Mouse (Mus musculus) hindbrain, embryonic 16.5 days (tissue): ENCODE measurements around the gene Fam71a. TPM values are rescaled to one million over a fixed set of nuclear protein-coding genes. Genes with fewer than 3 reads are reported as not detected.

Experiments
- ATAC-seq: fragments of 200-750 bp; cut with Nextera tagmentation; 2 replicates; pipeline ENCODE4 v1.8.0; 2017; ENCODE audit warnings: moderate TSS enrichment, moderate library complexity
- H3K27ac ChIP-seq: fragments of 300-500 bp; sonication (generic); 2 replicates; pipeline ENCODE4 v1.5.1; 2014; ENCODE audit warnings: low read depth, mild to moderate bottlenecking, control low read depth, low read length, moderate library complexity
- H3K27me3 ChIP-seq: fragments of 300-500 bp; sonication (generic); replicated peaks from 2 replicates; pipeline ENCODE4 v1.6.1; 2014; ENCODE audit warnings: low read length; ENCODE audit not compliant: control insufficient read depth, insufficient read depth
- H3K36me3 ChIP-seq: fragments of 300-500 bp; sonication (generic); 2 replicates; pipeline ENCODE4 v1.6.1; 2014; ENCODE audit warnings: mild to moderate bottlenecking, low read length, moderate library complexity, mixed read lengths; ENCODE audit not compliant: control insufficient read depth, insufficient read depth
- H3K4me1 ChIP-seq: fragments of 300-500 bp; sonication (generic); 2 replicates; pipeline ENCODE4 v1.6.1; 2014; ENCODE audit warnings: low read depth, low read length; ENCODE audit not compliant: control insufficient read depth, insufficient read depth
- H3K4me2 ChIP-seq: fragments of 300-500 bp; sonication (generic); 2 replicates; pipeline ENCODE4 v1.6.1; 2014; ENCODE audit warnings: mild to moderate bottlenecking, low read length, control low read depth, moderate library complexity
- H3K4me3 ChIP-seq: fragments of 300-500 bp; sonication (generic); 2 replicates; pipeline ENCODE4 v1.5.1; 2014; ENCODE audit warnings: mild to moderate bottlenecking, low read length, control low read depth, moderate library complexity
- H3K9ac ChIP-seq: fragments of 300-500 bp; sonication (generic); 2 replicates; pipeline ENCODE4 v1.6.1; 2014; ENCODE audit warnings: low read depth, mild to moderate bottlenecking, control low read depth, low read length, moderate library complexity
- H3K9me3 ChIP-seq: fragments of 300-500 bp; sonication (generic); 2 replicates; pipeline ENCODE4 v1.6.1; 2014; ENCODE audit warnings: mild to moderate bottlenecking, low read length, moderate library complexity; ENCODE audit not compliant: control insufficient read depth
- WGBS: fragments of 180-500 bp; shearing (Covaris S2); extraction: QIAGEN DNeasy Blood & Tissue Kit; methylation state at CpG from one replicate; pipeline ENCODE4 v1.1.7; 2014; 5-methylcytosine and 5-hydroxymethylcytosine counted together
- polyA plus RNA-seq: library from polyadenylated mRNA; unstranded; fragments of >200 nt; fragmentation: Nextera tagmentation; extraction: Ambion mirVana; gene quantifications from 2 replicates; pipeline ENCODE4 v1.2.1, GENCODE M21; 2015

The Fam71a gene
- polyA plus RNA-seq, 1 experiment from 2014 or later, result not detected

DNA sequence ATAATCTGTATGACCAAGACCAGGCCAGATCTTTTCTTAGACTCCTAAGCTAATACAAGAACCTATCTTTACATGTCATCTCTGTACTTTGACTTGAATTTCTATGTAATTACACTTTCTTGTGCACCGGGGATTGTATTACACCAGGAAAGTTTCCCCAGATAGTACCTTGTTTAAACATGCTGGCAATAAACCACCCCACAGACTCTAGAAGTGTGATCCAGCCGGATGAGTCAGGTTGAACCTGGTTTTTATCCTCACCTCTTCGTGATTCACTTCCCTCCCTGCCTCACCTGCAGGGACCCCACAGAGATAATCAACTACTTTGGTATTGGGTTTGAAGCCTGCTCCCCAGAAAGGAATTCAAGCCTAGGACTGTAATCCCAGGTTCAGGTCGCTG lies 29.2 kb downstream of the Fam71a start:
- Histone ChIP-seq H3K9me3 (peaks cover under 1% of the 10 kb centered on the region), H3K4me2 (no peak overlapping the region), H3K9ac (no peak overlapping the region), H3K4me3 (no peak overlapping the region), H3K27ac (no peak overlapping the region), H3K36me3 (no peaks in the 10 kb centered on the region), H3K4me1 (no peaks in the 10 kb centered on the region), H3K27me3 (no peaks in the 10 kb centered on the region)
- ATAC-seq, result no peak
- 50% methylated on average over 4 of the region's 4 CpGs for WGBS

- H3K4me2 ChIP-seq, result no peak overlapping the region
- H3K27me3 ChIP-seq, result no peaks in the 10 kb centered on the region
- H3K27ac ChIP-seq, result no peak overlapping the region
- no peak for ATAC-seq
- WGBS, result 71% methylated on average over 5 of the region's 5 CpGs
- no peak overlapping the region for H3K4me3 ChIP-seq
- H3K9ac ChIP-seq, result no peak overlapping the region
- H3K36me3 ChIP-seq, result no peaks in the 10 kb centered on the region
- no peaks in the 10 kb centered on the region for H3K4me1 ChIP-seq
- H3K9me3 ChIP-seq, result peaks cover 9% of the 10 kb centered on the region
Measured at GRCm38 (mm10) chr1:191132934-191133333, 31.7 kb downstream of the Fam71a start.

- H3K9me3 ChIP-seq, result peaks cover 9% of the 10 kb centered on the region
- no peaks in the 10 kb centered on the region for H3K36me3 ChIP-seq
- 81% methylated on average over 5 of the region's 5 CpGs for WGBS
- H3K27ac ChIP-seq, result no peak overlapping the region
- H3K4me1 ChIP-seq, result no peaks in the 10 kb centered on the region
- no peak overlapping the region for H3K9ac ChIP-seq
- H3K27me3 ChIP-seq, result no peaks in the 10 kb centered on the region
- H3K4me2 ChIP-seq, result no peak overlapping the region
- no peak for ATAC-seq
- H3K4me3 ChIP-seq, result no peak overlapping the region
Measured at GRCm38 (mm10) chr1:191132240-191132639, 32.4 kb downstream of the Fam71a start.

GRCm38 (mm10) chr1:191131692-191132091 lies 32.9 kb downstream of the Fam71a start:
- Histone ChIP-seq H3K4me1 (no peaks in the 10 kb centered on the region), H3K27ac (no peak overlapping the region), H3K27me3 (no peaks in the 10 kb centered on the region), H3K9me3 (peaks cover 9% of the 10 kb centered on the region), H3K9ac (no peak overlapping the region), H3K36me3 (no peaks in the 10 kb centered on the region), H3K4me2 (no peak overlapping the region), H3K4me3 (no peak overlapping the region)
- ATAC-seq, result no peak
- 92% methylated on average over 2 of the region's 2 CpGs for WGBS

DNA sequence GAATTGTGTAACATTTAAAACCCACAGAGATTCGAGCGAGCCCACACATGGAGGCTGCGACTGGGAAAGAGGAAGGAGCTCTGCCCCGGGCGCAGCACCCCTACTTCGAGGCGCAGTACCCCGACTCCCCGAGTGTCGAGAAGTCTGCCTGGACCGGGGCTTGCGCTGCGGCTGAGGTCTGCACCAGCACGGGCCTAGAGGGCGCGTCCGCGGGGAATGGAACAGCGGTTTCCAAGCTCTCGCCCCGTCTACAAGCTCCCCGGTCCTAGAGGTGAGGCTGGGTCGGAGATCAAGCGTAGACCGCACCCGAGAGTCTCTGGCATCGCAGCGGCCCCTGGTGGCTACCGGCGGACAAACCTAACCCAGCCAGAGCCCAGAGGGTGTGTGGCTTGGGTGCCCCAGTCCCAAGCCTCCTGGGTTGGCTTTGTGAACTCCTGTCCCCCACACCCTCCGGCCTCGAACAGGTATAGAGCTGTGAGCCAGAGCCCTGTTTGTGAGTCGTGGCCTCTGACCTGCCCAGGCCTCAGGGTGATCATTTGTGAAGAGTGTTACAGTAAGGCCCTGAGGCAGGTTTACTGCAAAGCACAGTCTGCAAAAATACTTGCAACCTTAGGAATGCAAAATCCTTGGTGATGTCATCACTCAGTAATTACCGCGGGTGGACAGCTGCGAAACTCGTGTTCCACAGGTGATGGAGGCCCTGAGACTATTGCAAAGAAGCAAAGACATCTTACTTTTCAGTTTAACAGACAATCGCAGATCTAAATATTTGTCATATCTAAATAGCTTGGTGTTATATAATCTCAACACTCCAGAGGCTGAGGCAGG lies 38.6 kb downstream of the Fam71a start:
- 0 out of 2 replicates have a peak, but pooled peaks cover 2% of the 10 kb centered on the region for H3K27me3 ChIP-seq
- peak overlapping the region; percentile 46 for H3K9ac ChIP-seq
- peak overlapping the region; percentile 61 for H3K4me2 ChIP-seq
- peak overlapping the region; percentile 30 for H3K4me3 ChIP-seq
- peaks cover 5% of the 10 kb centered on the region for H3K4me1 ChIP-seq
- ATAC-seq, result peak; percentile 65
- no peaks in the 10 kb centered on the region for H3K36me3 ChIP-seq
- H3K9me3 ChIP-seq, result peaks cover 9% of the 10 kb centered on the region
- no peak overlapping the region for H3K27ac ChIP-seq
- 18% methylated on average over 35 of the region's 38 CpGs for WGBS

- no peak overlapping the region for H3K4me3 ChIP-seq
- no peak overlapping the region for H3K9ac ChIP-seq
- no peak overlapping the region for H3K4me2 ChIP-seq
- H3K27me3 ChIP-seq, result 0 out of 2 replicates have a peak, but pooled peaks cover 2% of the 10 kb centered on the region
- 66% methylated on average over 4 of the region's 4 CpGs for WGBS
- ATAC-seq, result no peak
- H3K4me1 ChIP-seq, result peaks cover 5% of the 10 kb centered on the region
- H3K9me3 ChIP-seq, result no peaks in the 10 kb centered on the region; the same call in 1 of the 2 replicates
- no peaks in the 10 kb centered on the region for H3K36me3 ChIP-seq
- H3K27ac ChIP-seq, result no peak overlapping the region
Measured at GRCm38 (mm10) chr1:191124288-191124687, 40.3 kb downstream of the Fam71a start.

- WGBS, result 79% methylated on average over 2 of the region's 2 CpGs
- peaks cover 5% of the 10 kb centered on the region for H3K4me1 ChIP-seq
- no peak overlapping the region for H3K9ac ChIP-seq
- no peak for ATAC-seq
- H3K27ac ChIP-seq, result no peak overlapping the region
- no peaks in the 10 kb centered on the region for H3K9me3 ChIP-seq
- H3K36me3 ChIP-seq, result no peaks in the 10 kb centered on the region
- 0 out of 2 replicates have a peak, but pooled peaks cover 2% of the 10 kb centered on the region for H3K27me3 ChIP-seq
- no peak overlapping the region for H3K4me2 ChIP-seq
- no peak overlapping the region for H3K4me3 ChIP-seq
Measured at GRCm38 (mm10) chr1:191123696-191124095, 40.9 kb downstream of the Fam71a start.

DNA sequence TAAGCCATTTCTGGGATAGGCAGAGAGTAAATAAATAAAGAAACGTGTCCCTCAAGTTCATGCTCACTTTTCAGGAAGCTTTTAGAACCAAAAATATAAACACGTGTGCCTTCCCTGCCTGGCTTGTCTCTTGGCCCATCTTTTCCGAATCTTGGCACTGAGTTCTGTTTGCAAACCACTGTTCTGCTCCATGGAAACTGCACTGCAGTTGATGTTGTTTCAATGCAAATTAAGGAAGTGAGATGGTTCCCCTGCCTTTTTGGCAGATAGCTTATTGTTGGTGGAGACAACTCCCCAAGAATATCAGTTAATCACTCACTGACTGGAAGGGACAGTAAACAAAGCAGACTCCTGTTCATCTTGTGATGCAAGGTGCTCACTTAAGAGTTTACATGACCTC lies 41.9 kb downstream of the Fam71a start:
- ATAC-seq, result no peak
- Histone ChIP-seq H3K27me3 (0 out of 2 replicates have a peak, but pooled peaks cover 2% of the 10 kb centered on the region), H3K9ac (no peak overlapping the region), H3K9me3 (no peaks in the 10 kb centered on the region), H3K36me3 (no peaks in the 10 kb centered on the region), H3K4me2 (no peak overlapping the region), H3K4me3 (no peak overlapping the region), H3K27ac (no peak overlapping the region), H3K4me1 (peaks cover 5% of the 10 kb centered on the region)
- 60% methylated on average over 3 of the region's 3 CpGs for WGBS

GRCm38 (mm10) chr1:191115514-191116238 lies 48.9 kb downstream of the Fam71a start:
- Histone ChIP-seq H3K4me3 (no peak overlapping the region), H3K4me2 (no peak overlapping the region), H3K36me3 (no peaks in the 10 kb centered on the region), H3K9me3 (no peaks in the 10 kb centered on the region), H3K27ac (no peak overlapping the region), H3K9ac (no peak overlapping the region), H3K27me3 (no peaks in the 10 kb centered on the region), H3K4me1 (no peaks in the 10 kb centered on the region)
- 68% methylated on average over 11 of the region's 11 CpGs for WGBS
- peak; percentile 84 for ATAC-seq
